Mouse (Mus musculus): Measurements from ENCODE around the gene Bcap31.

The Bcap31 gene

DNA sequence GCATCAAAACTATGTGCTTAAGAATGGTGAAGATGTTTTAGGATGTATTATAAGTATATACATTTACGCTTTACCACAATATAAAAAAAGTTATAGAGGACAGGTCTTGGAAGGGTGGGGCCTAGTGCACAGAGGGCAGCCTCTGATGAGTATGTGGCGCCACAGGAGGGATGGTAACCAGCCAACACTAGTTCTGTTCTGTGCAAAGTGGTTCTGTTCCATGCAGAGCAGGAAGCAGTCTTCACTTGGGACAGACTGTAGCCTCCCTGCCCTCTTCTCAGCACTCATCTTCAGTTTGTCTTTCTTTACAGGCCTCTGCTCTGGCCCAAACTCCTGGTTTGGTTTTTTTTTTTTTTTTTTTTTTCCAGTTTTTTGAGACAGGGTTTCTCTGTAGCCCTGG, 31.8 kb downstream of the Bcap31 start:
- DNase-seq (ENCODE audit: inconsistent ontology term), result no peak

DNA sequence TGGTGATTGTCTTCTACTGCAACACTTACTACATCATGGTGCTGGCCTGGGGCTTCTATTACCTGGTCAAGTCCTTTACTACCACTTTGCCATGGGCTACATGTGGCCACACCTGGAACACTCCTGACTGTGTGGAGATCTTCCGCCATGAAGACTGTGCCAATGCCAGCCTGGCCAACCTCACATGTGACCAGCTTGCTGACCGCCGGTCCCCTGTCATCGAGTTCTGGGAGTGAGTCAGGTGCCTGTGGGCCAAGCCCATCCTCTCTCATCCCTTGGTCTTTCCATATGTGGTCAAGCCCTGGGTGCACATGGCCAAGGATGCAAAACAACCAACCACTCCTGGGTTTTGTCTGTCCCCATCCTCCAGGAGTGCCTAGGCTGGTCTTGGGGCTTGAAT, 39.3 kb downstream of the Bcap31 start:
- no peak for DNase-seq (ENCODE audit: inconsistent ontology term)

- DNase-seq (ENCODE audit: inconsistent ontology term), result no peak
Measured at GRCm38 (mm10) chrX:73675231-73675630, 40.7 kb downstream of the Bcap31 start.

GRCm38 (mm10) chrX:73673968-73674661, 41.9 kb downstream of the Bcap31 start:
- peak; percentile 48 for DNase-seq (ENCODE audit: inconsistent ontology term)

DNA sequence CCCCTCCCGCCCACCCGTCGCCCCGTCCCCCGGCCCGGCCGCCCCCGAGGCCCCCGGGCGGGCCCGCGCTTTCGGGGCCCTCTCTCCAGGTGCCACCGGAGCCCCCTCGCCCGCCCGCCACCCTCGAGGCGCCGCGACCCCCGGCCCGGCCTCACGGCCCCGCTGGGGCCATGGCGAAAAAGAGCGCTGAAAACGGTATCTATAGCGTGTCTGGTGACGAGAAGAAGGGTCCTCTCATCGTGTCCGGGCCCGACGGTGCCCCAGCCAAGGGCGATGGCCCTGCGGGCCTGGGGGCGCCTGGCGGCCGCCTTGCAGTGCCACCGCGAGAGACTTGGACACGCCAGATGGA, 42.4 kb downstream of the Bcap31 start:
- no peak for DNase-seq (ENCODE audit: inconsistent ontology term)

GRCm38 (mm10) chrX:73672879-73673618, 42.9 kb downstream of the Bcap31 start, which contains the start of gene Slc6a8:
Slc6a8 (plus strand) TSS chrX:73673150.
- peak; percentile 79 for DNase-seq (ENCODE audit: inconsistent ontology term)

GRCm38 (mm10) chrX:73672031-73672431, 43.9 kb downstream of the Bcap31 start:
- DNase-seq (ENCODE audit: inconsistent ontology term), result peak; percentile 61

DNA sequence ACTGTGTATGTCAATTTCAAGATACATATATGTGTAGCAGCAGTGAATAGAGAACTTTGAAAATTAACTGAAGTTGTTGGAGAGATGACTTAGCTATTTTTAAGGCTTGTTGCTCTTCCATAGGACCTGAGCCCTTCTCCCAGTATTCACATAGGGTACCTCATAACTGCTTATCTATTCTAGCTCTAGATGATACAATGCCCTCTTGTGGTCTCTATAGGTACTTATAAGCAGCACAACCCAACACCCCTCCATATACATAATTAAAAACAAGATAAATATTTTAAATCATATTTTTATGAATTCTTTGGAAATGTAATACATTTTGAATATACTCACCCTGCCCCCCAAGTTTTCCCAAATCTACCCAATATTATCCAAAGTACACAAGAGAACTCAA, 52.8 kb downstream of the Bcap31 start:
- DNase-seq (ENCODE audit: inconsistent ontology term), result no peak

DNA sequence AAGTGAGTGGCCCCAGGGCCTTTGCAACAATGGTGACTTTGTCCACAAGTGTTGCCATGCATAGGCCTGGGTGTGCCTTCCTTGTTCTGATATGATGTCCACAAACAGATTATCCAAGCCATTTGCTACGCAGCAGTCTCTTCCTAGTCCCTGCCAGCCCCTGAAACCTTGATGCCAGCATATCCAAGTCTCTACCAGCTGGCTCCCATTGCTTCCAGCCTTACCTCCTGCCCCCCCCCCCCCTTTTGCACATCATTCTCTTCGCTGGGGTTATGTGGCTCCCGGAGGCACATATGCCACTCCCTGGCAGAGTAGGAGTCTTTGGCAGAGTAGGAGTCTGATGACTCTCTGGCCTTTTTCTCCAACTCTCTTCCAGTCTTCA, 55.7 kb downstream of the Bcap31 start:
- DNase-seq (ENCODE audit: inconsistent ontology term), result no peak

DNA sequence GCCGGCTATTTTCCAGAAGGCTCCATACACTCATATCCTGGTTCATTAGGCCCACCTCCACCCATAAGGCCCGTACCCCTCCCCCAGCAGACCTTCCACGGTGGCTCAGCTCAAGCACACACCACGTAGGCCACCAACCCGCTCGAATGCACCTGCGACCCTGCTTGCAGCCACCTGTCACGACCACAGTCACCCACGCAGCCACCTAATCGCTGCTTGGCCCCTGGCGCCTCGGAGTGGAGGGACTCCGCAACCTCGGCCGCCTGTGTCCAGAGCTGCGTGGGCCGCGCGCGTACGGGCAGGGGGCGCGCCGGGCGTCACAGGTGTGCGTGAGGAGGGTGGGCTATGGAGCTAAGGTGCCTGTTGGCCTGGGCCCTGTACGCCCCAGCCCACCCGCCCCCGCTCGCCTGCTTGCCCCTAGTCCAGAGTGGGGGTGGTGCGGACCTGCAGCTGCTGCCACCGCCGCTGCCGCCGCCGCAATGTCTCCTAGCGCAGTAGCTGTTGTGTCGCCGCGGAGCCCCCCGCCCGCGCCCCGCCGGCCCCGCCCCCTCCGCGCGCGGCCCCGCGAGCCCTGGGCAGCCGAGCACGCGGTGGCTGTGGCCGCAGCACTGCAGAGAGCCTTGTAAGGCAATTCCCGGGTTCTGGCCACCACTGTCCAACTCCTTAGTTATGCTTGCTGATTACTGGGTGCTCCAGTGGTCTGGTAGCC, 56.2 kb downstream of the Bcap31 start, which contains the start of gene Pnck:
TSS of gene Pnck (minus strand) at position 543 of the 709 bp plus-strand sequence.
- DNase-seq (ENCODE audit: inconsistent ontology term), result no peak

DNA sequence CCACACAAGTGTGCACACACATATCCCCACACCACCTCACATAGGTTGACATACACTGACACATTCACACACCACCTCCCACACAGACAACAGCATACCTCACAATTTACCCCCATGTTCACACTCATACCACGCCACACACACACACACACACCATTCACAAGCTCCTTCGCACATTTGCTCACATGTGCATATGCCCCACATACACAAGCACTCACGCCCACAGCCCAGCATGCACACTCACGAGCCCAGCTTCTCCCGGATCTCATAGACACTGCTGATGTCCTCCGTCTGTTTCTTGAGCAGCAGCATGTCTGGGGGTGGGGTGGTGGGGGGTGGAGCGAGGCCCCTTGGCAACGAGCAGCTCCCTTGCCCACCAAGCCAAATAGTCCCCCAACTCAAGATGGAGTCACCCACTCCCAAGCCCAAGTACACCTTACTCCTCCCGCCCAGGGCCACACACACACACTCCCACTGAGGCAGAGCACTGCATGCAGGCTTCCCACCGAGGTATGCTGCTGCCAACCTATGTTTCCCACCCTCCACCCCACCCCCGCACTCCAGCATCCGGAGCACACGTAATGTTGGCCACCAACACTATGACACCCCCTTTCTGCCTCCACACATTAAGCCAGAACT, 56.9 kb downstream of the Bcap31 start:
- no peak for DNase-seq (ENCODE audit: inconsistent ontology term)

GRCm38 (mm10) chrX:73658391-73658790, 57.6 kb downstream of the Bcap31 start:
- no peak for DNase-seq (ENCODE audit: inconsistent ontology term)

DNA sequence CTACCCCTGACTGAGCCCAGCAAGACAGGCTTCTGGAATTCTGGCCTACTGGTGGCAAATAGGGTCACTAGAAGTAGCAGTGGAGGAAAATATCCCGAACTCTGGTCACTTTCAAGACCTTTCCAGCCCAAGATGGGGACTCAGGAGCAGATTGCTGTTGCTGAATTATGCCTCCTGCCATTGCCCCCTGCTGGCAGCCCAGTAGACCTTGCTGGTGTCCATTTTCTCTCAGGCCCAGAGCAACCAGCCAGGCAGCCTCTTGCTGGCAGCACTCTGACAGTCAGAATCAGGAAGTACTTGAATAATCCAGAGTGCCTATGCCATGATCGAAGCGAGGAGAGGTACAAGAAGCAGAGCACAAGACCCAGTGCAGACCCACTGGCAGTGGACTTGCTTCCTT, 60.4 kb downstream of the Bcap31 start:
- DNase-seq (ENCODE audit: inconsistent ontology term), result no peak

DNA sequence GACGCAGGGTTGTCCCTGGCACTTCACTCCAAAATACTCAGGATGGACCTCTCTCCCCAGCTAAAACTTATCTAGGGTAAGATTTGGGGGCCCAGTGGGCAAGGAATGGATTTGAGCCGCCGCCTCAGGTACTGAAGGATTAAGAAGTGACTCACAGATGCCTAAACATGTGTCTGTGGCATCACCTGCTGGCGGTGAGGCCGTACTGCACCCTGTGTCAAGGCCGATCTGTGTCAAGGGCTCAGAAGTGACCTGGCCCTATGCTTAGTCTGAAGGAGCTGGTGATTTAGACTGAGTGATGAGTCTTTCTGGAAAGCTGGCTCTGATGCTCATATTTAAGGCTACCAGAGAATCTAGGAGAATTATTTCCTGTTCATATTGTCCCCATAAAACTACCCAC, 61.8 kb downstream of the Bcap31 start:
- DNase-seq (ENCODE audit: inconsistent ontology term), result peak; percentile 62

- DNase-seq (ENCODE audit: inconsistent ontology term), result no peak
Measured at GRCm38 (mm10) chrX:73653392-73653791, 62.6 kb downstream of the Bcap31 start.

GRCm38 (mm10) chrX:73650869-73651268, 65.1 kb downstream of the Bcap31 start:
- peak; percentile 39 for DNase-seq (ENCODE audit: inconsistent ontology term)

- no peak for DNase-seq (ENCODE audit: inconsistent ontology term)
Measured at GRCm38 (mm10) chrX:73645121-73645520, 70.9 kb downstream of the Bcap31 start.

DNA sequence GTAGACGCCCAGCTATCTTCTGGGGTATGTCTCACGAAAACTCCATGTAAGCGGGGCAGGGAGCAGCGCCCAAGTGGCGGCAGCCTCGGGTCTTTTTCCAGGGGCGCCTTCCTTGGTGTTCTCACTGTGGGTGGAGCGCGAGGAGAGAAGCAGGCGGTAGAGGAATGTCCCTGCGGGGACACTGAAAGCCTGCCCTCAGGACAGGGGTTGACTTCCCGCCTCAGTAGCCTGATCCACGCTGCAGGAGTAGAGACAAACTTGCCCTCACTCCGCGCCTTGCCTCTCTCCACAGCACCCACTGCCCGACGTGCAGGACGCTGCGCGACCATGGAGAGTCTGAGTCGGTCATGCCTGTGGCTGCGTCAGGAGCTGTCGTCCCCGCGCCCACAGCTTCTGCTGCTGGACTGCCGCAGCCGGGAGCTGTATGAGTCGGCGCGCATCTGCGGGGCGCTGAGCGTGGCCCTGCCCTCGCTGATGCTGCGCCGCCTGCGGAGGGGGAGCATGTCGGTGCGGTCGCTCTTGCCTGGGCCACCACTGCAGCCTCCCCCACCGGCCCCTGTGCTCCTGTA, 76.0 kb downstream of the Bcap31 start:
- DNase-seq (ENCODE audit: inconsistent ontology term), result no peak

DNA sequence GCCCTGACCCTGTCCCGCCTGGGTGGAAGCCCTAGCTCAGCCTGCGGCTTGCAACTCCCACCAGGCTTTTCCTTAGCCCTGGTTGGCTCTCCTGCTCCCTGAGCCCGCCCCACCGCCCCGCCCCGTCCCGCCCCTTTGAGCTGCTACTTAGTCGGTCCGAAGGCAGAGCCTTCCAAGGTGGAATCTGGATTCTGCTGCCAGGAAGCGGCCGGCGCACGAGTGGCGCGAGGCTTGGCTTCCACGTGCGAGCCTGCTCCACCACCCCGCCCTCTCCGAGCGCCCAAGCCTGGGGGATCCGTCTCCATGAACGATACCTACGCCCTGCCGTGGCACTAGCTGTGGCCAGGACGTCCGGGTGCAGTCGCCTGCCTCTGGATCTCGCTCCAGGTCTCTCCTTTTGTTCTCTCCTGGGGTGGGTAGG, 76.7 kb downstream of the Bcap31 start, which contains the start of gene Dusp9:
TSS of gene Dusp9 (plus strand) at position 165 of the 421 bp plus-strand sequence.
- DNase-seq (ENCODE audit: inconsistent ontology term), result peak; percentile 62

- peak; percentile 12 for DNase-seq (ENCODE audit: inconsistent ontology term)
Measured at GRCm38 (mm10) chrX:73637415-73637814, 78.6 kb downstream of the Bcap31 start.

Data from Muller cell, postnatal 12 days (primary cell).